Mouse (Mus musculus): Measurements from ENCODE around the gene Cd200r3.

Gene Cd200r3

DNA sequence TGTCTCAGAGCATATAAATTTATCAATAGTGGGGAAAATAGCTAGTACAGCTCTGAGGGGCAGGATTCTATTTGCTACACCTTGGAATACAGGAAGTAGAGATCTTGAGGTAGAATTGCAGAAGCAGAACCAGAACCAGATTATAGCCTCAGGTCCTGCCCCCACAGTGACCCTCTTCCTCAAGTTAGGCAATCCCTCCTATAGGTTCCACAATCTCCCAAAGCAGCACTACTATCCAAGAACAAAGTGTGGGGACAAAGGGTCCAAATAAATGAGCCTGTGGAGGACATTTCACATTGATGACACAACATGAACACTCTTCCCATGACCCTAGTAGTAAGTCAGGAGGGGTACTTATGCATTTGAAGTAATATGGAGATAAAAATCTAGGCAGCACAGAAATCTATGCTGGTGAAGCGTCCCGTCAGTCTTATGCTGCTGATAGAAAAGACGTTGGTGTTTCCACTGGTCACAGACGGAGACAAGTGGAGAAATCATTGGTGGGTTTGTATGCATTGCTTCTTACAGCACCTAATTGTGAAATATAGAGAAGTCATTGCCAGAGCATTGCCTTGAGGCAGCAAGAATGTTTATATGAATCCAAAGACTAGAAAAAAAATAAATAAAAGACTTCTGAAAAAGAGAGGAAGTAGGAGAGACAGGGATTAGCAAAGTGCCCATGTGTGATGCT is 45.3 kb downstream of the Cd200r3 start:
- in situ Hi-C loops (cut with MboI), result no loop called here

- in situ Hi-C loops (cut with MboI), result no loop called here
Observed at GRCm38 (mm10) chr16:44993319-44994019, 50.0 kb downstream of the Cd200r3 start.

- in situ Hi-C loops (cut with MboI), result no loop called here
Observed at GRCm38 (mm10) chr16:44994206-44994953, 50.9 kb downstream of the Cd200r3 start.

- in situ Hi-C loops (cut with MboI), result no loop called here
Observed at GRCm38 (mm10) chr16:44995111-44995510, 51.6 kb downstream of the Cd200r3 start.

- in situ Hi-C loops (cut with MboI), result no loop called here
Observed at GRCm38 (mm10) chr16:44996701-44997100, 53.2 kb downstream of the Cd200r3 start.

DNA sequence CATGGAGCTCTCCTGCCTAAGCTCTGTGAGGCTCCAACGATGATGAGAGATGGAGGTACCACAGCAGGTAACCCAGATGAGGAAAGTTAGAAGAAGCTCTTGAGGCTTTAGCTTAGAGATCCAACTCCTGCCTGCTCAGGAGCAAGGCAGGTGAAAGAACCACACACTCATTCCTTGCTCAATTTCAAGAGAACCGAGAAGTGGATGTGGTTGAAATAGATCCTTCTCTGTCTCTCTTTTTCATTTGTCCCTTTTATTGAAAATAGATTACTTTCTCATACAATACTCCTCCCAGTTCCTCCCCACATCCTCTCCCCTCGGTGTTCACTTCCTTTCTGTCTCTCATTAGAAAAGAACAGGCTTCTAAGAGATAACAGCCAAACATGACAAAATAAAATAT is 56.1 kb downstream of the Cd200r3 start:
- in situ Hi-C loops (cut with MboI), result no loop called here

- in situ Hi-C loops (cut with MboI), result no loop called here
Observed at GRCm38 (mm10) chr16:45004443-45004842, 61.0 kb downstream of the Cd200r3 start.

- in situ Hi-C loops (cut with MboI), result no loop called here
Observed at GRCm38 (mm10) chr16:45005280-45005679, 61.8 kb downstream of the Cd200r3 start.

DNA sequence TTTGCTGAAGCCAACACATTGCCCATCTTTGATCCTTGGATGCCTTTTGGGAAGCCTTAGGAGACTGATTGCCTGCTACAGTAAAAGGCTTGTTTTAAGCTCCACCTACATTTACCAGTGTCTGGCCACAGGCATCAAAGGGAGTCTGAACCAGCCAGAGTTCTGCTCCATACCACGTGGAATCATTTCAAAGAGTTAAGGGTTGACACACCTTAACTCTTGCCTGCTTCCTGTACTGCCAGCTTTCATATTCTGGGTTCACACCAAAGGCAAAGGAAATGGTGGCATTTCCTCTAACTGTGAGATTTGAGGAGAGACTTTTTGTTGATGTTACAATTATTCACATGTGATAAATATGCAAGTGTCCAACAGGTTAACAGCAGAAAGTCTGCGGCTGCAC is 63.5 kb downstream of the Cd200r3 start:
- in situ Hi-C loops (cut with MboI), result no loop called here

DNA sequence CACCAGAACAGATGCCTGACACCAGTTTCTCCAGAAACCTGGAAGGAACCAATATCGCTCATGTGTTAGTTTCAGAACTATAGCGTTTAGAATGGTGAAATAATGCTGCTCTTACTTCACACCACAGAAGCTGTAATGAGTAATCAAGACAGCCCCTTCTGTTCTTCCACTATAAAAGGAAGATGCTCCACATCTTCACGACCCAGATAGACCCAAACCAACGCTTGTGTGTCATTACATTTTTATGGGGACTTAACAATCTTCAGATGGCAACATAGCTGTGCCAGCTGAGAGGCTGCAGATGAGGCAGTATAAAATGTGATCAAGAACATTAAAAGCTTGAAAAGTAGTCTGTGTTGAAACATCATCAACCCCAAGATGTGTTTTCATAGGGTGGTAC is 64.3 kb downstream of the Cd200r3 start:
- in situ Hi-C loops (cut with MboI), result no loop called here

DNA sequence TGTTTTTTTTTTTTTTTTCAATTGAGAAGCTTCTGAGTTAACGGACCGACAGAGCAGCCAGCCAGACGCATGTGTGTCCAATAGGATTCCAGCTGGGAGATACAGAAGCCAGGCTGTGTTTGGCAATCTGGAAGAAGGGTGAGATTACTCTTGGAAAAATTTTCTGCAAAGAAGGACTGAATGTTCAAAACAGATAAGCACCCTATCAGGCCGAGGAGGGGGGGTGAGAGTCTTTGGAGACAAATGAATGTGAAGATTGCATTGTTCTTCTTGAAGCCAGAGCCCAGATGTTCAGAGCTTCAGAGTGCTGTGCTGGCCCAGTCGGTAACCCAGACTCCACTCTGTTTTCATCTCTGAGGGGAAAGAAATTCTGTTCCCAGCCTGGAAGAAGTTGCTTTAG is 66.2 kb downstream of the Cd200r3 start:
- in situ Hi-C loops (cut with MboI), result no loop called here

DNA sequence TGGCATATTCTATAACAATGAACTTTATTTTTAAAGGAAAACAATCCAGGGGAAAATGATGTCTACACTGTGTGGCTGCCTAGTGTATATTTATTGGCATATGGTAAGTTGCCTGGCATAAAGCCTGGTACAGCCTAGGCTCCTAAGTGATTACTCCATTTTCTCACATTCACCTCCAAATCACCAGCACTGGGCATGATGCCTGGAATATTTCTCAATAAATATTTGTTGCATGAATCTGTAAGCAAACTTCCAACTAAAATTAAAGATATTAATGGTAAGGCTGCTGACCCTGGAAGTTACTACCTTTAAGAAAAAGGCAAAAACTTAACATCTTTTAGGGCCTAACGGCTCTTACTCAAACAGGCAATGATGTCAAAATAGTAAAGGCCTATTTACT is 72.1 kb downstream of the Cd200r3 start:
- in situ Hi-C loops (cut with MboI), result no loop called here

DNA sequence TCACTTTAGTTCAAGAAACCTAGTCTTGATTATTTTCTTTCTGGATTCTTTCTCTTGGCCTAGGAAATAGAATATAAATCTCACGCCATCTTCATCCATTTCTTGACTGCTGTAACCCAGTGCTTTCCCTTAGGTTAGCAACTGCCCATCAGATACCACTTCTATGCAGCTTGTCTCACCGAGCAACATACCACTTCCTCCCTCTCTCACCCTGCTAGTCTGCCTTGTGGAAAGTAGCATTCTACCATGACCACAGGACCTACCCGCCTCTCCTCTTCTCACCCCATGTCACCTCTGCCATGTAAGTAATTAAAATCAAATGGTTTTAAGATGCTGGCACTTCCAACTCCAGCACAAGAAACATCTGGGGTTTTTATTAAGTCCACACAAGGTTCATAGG is 73.0 kb downstream of the Cd200r3 start:
- in situ Hi-C loops (cut with MboI), result no loop called here

GRCm38 (mm10) chr16:45018868-45019267 is 75.4 kb downstream of the Cd200r3 start:
- in situ Hi-C loops (cut with MboI), result no loop called here

DNA sequence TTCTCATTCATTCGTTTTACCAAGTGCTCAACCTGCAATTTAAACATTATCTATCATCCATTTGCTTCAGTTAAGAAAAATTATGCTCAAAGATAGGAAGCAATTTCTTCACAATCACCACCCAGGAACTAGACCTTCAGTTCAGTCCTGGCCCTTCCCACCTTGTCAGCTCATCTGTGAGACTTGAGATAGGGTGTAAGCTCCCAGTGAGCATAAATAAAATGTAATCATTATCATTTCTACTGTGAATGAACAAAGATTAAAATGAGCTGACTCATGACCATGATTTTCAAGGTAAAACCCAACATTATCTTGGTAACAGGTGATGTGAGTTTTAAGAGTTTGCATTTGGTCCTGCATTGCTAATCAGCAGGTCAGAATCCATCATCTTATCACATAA is 76.6 kb downstream of the Cd200r3 start:
- in situ Hi-C loops (cut with MboI), result no loop called here

DNA sequence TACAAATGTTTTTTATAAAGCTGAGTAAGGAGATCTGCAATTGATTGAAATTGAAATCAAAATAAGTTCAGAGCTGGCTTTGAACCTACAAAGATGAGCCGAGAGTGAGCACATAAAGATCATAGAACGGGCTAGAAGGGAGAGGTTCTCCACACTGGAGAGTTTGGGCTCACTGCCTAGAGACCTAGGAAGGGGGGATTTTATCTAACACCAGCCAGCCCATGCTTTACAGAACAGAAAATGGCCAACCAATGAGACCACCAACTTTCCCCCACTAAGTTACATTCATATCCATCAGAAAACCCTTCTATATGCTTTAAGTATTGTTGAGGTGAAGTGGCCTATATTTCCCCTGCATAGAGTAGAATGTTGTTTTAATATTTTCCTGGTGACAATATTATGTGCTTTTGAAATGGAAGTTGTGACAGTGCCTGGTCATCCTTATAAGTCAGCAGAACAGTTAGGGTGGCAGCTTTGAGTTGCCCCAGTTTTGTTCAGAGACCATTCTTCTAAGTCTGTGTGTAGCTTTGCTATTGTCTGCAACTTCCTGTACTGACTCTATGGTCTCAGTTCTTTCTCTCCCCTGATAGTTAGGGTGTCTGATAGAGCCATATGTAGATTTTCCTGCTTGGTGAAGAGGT is 77.3 kb downstream of the Cd200r3 start:
- in situ Hi-C loops (cut with MboI), result no loop called here

- in situ Hi-C loops (cut with MboI), result no loop called here
Observed at GRCm38 (mm10) chr16:45021443-45021842, 78.0 kb downstream of the Cd200r3 start.

- in situ Hi-C loops (cut with MboI), result no loop called here
Observed at GRCm38 (mm10) chr16:45023904-45024303, 80.4 kb downstream of the Cd200r3 start.

GRCm38 (mm10) chr16:45025321-45025720 is 81.8 kb downstream of the Cd200r3 start:
- in situ Hi-C loops (cut with MboI), result no loop called here

- in situ Hi-C loops (cut with MboI), result no loop called here
Observed at GRCm38 (mm10) chr16:45029080-45029479, 85.6 kb downstream of the Cd200r3 start.

DNA sequence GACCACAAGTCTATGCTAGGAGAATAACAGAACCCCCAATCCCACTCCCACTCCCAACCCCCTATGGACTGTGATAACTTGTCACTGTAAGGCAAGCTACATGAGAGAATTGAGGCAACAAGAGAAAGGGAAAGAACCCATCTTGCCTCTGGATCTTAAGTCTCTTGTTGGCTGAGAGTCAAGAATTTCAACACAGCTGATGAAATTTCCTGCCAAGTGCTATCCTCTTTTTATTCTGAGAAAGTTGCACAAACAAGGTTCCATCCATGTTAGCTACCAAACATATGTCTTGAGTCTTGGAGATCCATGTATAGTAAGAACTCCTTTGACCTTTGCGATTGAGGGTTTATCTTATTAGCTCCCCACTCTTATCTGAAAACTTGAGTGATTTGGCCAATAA is 86.0 kb downstream of the Cd200r3 start:
- in situ Hi-C loops (cut with MboI), result no loop called here

GRCm38 (mm10) chr16:45030127-45030526 is 86.6 kb downstream of the Cd200r3 start:
- in situ Hi-C loops (cut with MboI), result no loop called here

All from mature B cell (primary cell).